Mouse (Mus musculus): Measurements from ENCODE around the gene Safb. TPM values are rescaled to one million over a fixed set of nuclear protein-coding genes. Genes with fewer than 3 reads are reported as not detected.

The Safb gene
- total RNA-seq, 4 experiments from 2014 or later = 55.6 to 70.7 (median 66.7) TPM

DNA sequence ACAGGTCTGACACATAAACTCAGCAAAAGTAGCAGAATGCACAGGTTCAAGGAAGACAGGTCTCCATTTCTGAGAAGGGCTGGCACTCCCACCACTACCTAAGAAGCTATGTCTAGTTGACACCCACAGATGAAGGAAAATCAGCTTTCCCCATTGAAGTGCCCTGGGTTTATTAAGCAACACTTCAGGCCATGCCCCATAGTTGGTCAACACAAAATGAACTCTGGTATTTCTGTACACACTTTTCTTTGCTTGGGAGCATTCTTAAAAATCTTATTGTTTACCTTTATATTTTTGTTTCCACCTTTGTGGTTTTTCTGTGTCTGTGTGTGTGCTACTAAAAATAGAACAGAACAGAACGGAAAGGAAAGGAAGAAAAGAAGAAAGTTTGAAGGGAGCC lies 24.5 kb upstream of the Safb start:
- DNase-seq (ENCODE audit: low spot score) = no peak

DNA sequence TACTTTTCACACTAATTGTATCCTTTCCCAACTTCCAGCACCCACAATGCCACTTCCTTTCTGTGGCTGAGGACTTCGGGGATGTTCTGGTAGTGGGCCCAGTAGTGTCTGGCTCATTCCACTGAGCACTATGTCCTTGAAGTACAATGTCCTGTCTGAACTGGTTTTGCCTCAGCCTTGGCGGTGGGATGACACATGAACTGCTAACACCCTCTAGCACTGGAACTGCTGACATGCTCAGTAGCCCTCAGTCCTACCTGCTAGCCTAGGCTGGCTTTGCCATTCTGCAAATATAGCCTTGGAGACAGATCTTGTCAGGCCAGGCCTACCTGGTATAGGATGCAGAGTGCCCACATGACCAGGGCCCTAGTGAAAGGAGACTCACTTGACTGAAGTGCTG lies 22.8 kb upstream of the Safb start:
- DNase-seq (ENCODE audit: low spot score) = no peak

DNA sequence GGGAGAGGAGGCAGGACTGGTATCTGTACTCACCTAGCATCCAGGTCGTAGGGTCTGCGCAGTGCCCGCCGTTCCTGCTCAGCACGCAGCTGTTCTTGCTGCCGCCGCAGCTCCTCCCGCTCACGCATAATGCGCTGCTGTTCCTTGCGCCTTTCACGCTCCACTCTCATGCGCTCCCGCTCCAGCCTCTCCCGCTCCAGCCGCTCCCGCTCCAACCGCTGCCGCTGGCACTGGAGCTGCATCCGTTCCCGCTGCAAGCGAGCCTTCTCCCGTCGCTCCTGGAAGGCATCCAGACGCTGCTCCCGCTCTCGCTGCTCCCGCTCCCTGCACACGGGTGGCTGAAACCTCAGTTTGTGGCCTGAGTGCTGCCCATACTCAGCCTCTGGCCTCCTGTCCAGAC lies 18.3 kb upstream of the Safb start:
- DNase-seq (ENCODE audit: low spot score) = no peak

DNA sequence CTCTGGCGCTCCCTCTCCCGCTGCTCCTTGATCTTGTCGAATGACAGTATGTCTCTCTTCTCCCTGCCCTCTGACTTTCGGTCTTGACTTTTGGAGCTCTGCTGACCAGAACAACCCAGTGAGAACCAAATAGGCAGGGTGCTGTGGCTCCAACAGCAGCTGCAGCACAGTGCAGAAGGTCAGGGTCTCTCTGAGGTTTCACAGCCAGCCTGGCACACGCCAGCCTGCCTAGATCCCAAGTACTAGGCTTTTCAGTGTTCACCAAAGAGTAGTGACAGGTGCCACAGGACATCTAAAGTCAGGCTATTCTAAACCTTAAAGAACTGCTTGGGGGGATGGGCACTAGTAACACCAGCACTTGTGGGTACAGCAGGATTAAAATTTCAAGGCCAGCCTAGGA lies 17.7 kb upstream of the Safb start:
- DNase-seq (ENCODE audit: low spot score) = no peak

DNA sequence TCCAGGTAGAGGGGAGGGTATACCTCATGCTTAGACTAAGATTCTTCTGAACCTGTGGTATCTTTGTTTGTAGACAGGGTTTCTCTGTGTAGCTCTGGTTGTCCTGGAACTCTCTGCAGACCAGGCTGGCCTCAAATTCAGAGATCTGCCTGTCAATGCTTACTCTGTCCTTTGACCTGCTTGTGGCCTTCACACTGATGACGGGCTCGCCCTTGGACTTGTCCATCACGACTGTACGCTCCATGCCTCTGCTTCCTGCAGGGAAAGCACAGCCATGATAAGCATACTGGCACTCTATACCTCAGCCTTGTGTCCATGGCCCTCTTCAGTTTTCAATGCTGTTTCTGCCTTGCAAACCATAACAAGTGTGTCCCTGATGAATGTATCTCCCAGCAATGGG lies 17.3 kb upstream of the Safb start:
- no peak for DNase-seq (ENCODE audit: low spot score)

DNA sequence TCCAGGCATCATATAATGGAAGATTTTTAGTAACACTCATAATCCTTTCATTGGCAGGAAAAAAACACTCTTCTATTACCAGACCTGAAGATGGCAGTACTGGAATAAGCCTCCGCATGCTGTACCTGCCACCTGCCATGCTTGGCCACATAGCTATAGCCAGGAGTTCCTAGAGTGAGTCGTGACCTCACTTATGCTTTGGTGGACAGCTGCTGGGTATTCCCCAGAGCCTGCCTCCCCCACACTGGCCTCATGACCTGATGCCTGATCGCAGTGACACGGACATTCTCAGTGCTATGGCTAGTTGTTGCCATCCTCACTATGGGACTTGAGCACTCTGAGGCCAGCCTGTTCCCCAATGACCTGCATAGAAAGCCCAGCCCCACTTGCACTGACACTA lies 14.3 kb upstream of the Safb start:
- DNase-seq (ENCODE audit: low spot score) = no peak

DNA sequence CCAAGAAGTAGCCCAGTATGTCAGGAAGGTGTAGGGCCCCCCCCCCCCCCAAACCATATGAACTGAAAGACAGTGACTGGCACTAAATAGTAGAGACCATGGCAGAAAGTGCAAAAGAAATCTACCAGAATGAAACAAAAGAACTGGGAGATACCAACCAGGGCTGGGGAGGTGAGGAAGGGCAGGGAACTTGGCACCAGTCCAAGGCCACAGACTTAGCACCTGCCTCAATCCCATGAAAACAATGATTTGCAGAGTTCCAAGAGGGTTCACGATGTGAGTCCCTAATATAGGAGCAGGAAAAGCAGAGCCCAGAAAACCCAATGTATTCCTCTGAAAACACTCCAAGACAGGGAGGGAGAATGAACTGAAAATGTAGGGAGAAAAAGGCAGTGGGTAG lies 12.5 kb upstream of the Safb start:
- DNase-seq (ENCODE audit: low spot score) = no peak

DNA sequence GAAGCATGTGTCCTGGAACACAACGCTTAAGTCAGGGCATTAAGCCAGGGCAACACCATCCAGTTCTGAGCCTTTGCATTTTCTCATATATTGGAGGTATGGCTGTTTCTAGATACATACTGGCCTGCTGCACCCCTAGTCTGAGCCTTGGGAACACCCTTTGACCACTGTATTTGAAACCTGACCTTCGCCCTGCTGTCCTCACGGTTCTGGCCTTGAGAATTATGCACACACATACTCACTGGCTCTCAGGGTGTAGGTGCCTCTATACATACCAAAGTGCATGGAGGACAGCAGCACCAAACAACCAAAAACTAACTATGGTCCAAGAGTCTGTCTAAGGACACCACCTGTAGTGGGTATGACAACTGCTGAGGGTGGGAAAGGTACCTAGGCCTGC lies 11.7 kb upstream of the Safb start:
- DNase-seq (ENCODE audit: low spot score) = no peak

DNA sequence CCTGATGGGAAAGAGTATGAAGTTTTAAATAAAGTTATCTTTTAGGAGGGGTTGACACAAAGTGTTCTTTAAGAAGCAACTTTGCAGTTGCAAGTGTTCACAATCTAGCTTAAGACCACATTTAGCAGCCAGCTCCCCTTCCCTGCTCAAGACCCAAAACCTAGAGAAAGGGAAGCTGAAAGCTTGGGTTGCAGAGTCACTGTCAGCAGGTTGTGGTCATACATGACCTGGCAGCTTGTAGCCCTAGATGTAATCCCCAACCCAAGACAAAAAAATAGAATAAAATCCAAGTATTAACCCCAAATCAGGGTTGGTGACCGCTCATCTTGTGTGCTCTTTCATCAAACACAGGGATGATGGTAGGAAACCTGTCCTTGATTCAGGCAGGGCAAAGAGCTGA lies 1.6 kb upstream of the Safb start:
- DNase-seq (ENCODE audit: low spot score) = no peak

DNA sequence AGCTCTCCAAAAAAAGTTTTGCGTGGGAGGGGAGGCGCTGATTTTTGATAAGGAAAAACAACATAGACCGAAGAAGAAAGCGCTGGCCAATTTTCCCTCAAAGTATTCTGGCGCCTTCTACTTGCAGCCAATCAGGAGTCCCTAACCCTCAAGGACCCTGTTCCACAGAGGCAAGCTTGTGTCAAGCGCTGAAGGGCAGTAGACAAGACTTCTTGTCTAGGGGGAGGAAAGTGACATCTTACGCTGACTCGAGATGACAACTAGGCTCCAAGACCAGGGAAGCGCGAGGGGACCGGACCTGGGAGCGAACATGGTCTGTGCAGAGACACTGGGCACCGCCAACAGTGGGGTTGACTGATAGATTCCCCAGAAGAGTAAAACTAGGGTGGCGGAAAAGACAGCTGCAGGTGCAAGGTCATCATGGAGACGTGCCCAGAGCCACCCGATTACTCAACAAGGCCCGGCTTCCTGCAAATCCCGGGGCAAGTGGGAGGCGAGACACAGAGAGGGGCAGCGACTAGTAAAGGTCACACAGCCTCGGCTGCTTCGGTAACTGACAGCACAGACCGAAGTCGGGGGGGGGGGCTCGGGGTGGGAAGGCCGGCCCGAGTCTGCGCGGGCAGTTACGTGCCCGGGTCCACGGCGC lies 891 bp upstream of the Safb start:
- DNase-seq (ENCODE audit: low spot score) = peak; percentile 36

DNA sequence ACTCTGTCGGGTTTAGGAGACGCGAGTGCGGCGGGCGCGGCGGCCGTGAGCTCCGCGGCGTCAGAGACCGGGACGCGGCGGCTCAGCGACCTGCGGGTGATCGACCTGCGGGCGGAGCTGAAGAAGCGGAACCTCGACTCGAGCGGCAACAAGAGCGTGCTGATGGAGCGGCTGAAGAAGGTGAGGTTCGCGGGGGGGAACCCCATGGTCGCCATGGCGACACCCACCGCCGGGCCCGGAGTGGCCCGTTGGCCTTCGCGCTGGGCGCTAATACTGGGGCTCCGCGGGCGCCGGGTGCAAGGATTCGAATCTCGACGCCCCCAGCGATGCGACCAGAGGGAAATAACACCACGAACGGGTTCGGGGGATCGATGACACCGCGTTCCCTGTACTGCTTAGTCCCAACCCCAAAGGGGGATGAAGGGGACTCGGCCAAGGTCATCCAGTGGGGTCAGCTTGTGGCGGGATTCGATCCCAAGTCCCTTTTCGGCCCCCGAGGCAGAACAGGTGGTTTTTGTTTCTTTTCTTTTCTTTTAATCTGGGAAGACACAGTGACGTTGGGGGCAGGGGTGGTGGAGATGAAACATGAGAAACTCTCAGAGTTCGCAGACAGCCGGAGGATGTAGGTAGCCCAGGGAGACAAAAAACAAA lies 671 bp downstream of the Safb start:
- peak; percentile 11 for DNase-seq (ENCODE audit: low spot score)

DNA sequence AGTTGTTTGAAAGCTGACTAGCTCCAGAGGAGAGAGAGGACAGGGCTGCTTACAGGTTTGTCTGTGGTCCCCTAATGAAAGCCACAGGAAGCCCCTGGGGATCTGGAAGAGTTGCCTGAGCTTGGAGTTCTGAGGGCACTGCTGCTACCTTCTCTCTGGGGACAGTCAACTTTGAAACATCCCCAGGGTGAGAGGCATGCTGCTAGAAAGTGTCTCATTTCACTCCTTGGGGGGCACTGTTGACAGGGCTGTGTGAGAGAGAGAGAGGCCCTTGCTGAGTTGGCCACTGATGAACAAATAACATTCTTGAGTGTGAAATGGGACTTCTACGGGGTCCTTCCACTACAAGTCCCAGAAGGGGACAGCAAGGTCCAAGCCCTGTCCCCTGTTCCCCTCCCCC lies 3.1 kb downstream of the Safb start:
- DNase-seq (ENCODE audit: low spot score) = no peak

DNA sequence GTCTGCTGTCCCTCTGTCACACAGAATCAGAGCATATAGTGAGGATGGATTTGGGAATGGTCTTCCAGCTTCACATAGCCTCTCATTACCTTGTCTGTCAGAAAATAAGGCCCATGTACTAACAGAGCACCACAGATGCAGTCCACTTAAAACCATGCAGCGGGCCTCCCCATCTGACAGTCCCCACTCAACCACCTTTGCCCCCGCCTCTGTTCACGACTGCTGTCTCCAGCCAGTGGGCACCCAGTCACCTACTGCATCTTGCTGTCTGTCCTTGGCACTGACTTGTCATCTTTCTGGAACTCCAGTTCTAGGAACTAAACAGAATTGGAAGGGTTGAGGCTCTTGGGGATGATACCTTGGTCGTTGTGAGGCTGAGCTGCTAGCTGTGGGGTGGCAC lies 4.3 kb downstream of the Safb start:
- DNase-seq (ENCODE audit: low spot score) = no peak

DNA sequence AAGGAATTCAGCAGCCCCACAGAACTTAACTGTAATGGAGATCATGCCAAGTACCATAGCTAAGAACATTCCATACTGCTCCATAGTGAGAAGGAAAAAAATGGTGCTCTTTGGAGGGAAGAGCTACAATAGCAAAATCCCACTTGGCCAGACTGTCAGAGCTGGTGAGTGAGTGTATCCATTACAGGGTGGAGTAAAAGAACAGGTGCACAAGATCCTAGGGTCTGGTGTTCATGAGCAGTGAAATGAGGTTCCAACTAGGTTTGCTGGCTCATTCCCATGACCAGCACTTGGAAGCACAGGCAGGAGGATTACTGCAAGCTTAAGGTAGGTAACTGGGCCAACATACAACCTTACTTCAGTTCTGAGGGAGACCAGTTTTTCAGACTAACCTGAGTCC lies 7.9 kb downstream of the Safb start:
- DNase-seq (ENCODE audit: low spot score) = no peak

DNA sequence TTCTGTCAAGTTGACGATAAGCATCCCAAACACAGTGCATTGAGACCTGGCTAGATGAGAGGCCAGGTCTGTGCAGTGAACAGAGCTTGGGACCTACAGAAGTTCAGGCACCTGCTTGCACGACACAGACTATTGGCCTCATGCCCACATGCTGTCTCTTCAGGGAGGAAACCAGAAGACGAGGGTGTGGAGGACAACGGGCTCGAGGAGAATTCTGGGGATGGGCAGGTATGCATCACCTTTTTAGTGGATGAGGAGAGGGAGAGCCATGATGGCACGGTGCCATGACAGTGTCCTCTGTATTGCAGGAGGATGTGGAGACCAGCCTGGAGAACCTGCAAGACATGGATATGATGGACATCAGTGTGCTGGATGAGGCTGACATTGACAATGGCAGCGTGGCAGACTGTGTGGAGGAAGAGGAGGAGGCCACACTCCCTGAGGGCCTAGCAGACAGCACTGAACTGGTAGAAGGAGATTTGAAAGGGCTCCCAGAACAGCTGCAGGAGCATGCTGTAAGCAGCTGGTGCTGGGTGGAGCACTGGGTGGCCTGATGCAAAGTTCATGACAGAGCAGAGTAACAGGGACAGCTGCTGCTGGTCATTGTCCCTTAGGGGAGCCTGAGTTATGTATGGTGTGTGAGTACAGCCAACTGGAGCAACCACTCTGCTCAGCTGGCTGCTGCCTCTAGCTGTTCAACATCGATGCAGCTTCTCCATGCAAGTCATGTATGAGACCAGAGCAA lies 9.1 kb downstream of the Safb start:
- DNase-seq (ENCODE audit: low spot score) = peak; percentile 28

DNA sequence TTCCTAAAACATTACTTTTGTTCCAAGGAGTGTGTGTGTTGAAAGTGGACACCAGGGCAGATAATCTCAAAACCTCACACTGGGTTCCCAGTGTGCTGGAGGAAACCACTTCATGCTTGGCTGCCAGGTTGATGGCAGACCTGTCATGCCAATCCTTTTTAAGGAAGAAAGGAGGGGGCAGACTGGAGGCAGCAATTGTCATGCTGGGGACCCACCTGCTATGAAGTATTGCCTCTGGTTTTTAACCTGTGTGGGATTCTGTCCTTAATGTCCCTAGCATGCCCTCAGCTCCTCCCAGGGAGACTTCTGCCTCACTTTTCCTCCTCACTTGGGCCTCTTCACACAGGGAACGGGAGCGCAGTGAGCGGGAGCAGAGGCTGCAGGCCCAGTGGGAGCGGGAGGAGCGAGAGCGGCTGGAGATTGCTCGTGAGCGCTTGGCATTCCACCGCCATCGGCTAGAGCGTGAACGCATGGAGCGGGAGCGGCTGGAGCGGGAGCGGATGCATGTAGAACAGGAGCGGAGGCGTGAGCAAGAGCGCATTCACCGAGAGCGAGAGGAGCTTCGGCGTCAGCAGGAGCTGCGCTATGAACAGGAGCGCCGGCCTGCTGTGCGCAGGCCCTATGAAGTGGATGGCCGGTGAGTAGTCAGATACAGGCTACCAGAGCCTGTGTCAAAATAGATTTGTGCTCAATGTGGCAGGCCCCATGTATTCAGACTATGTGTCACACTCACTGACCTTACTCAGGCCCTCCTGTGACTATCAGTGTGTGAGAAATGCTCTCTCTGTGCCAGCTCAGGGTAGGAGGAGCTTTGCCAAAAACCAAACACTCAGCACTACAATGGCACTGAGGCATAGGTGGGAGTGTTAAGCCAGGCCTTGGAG lies 18.8 kb downstream of the Safb start:
- no peak for DNase-seq (ENCODE audit: low spot score)

DNA sequence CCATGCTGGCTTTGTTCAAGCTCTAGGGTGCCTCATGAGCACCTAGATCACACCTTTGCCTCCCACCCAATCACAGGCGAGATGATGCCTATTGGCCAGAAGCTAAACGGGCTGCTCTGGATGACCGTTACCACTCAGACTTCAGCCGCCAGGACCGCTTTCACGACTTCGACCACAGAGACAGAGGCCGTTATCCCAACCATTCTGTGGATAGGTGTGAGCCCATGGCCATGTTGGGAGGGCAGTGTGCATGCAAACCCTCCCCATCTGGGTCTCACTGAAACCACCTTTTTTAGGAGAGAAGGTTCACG lies 19.4 kb downstream of the Safb start:
- DNase-seq (ENCODE audit: low spot score) = no peak

DNA sequence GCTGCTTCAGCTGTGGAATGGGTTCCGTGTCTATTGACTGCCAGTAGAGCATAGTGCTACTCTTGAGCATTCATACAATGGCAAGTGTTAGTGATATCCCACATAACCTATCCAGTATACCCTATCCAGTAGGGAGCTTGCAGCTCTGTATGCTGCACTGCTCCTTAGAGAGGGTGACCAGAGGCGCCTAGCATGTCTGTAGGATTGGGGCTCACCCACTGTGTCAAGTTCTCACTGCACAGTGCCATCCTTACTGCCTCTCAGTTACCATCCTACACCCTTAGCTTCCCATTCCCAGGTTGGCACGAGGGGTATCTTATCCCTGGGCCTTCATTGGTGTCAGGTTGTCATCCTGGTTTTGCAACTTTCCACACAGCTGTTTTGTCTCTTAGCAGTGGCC lies 19.8 kb downstream of the Safb start:
- no peak for DNase-seq (ENCODE audit: low spot score)

DNA sequence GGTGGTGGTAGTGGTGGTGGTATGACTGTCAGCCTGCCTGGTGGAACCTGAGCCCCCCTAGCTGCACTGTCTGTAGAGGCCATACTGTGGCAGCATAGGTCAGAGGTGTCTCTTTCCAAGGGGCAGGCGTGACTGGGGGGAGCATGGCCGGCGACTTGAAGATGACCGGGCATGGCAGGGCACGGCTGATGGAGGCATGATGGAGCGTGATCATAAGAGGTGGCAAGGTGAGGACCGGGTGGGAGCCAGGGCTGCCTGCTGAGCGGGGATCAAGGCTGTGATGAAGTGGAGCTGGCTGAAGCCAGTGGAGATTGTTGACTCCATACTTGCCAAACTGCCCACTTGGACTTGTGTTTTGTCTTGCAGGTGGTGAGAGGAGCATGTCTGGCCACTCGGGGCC lies 20.8 kb downstream of the Safb start:
- no peak for DNase-seq (ENCODE audit: low spot score)

DNA sequence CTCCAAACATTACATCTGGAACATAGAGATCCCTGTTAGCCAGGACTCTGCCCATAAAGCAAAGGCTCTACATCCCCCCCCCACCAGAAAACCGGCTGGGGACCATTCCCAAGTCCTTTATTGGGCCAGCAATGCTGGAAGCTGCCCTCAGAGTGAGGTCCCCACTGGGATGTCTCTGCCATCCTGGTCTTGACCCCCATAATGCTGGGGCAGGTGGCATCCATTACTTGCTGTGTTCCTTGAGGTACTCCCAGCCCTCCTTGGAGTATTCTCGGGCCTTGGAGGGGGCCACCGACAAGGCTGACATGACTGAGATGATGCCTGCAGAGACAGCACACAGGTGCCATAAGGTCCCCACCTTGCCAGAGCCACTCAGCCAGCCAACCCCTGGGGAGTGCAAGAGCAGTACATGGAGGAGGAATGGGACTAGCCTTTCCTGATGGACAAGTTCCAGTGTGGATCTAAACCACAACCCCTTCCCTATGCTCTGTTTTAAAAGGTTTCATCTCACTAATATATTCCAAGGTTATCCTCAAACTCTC lies 23.0 kb downstream of the Safb start:
- no peak for DNase-seq (ENCODE audit: low spot score)

DNA sequence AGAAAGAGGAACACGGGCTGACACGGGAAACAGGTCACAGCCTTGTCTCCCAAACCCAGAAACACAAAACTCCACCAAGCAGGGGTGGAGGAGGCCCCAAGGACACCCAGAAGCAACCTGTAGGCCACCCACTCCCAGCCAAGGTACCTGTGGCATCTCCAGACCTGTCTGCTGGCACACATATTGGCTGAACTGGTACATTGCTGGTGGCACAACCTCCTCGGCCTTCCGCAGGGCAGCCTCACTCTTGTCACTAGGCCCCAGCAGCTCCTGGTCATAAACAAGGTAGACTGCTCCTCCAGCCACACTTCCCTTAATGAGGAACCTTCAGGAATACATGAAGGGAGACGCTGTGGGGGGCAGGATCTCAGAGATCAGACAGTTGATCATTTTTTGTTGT lies 24.1 kb downstream of the Safb start:
- no peak for DNase-seq (ENCODE audit: low spot score)

All from heart, adult 8-10 months (tissue).